Mouse (Mus musculus) A20 (cell line): ENCODE results near the gene Amdhd2.

ENCODE experiments used
- DNase-seq: peaks from one replicate; pipeline ENCODE4 v3.0.0-alpha.2; 2011; ENCODE audit warnings: low read depth, low spot score

Gene Amdhd2

DNA sequence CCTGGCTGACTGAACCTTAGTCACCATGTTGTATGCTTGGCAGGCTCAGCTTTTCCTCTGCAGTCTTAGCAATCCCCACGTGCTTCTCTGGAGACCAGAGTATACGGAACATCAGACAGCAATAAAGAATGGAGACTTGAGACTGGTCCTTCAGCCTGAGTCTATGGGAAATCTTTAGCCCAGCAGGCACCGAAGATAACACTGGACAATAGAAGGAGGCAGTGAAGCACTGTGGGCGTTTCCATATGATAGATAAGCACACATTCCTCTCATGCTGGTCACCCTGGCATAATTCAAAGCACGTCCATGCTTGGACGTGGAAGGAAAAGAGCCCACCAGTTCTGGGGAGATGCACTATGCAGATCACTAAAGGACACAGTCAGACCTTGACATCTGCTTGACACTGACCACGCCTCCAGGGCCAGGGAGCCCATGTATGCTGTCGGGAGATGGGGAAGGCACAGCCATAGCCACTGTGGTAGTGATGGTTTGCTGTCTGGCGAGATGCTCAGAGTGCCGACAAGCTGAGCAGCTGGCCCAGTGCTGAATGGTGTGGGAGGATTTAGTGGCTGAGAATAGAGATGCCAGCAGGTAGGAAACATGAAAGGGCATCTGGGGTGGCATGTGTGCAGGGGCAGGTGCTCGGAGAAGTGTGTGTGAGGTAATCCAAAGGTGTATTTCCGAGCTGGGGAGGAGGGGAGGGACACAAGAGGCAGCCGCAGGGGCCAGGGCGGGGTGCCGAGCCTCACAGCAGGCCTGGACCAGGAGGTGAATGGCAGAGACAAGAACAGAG is 33.7 kb upstream of the Amdhd2 start:
- DNase-seq = no peak

DNA sequence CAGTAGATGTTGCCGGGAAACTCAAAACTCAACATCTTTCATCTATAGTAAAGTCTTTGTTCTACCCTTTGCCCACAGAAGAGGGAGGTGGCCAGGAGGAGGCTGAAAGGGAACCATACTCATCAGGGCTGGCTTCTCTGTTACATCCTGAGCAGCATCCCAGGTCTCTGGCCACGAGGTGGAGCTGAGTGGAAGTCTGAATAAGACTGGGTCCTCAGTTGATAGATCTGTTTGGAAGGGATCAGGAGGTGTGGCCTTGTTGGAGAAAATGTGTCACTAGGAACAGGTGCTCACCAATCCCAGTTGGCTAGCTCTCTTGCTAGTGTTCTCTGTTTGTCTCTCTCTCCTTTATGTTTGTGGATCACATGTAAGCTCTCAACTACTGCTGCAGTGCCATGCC is 31.8 kb upstream of the Amdhd2 start:
- no peak for DNase-seq

DNA sequence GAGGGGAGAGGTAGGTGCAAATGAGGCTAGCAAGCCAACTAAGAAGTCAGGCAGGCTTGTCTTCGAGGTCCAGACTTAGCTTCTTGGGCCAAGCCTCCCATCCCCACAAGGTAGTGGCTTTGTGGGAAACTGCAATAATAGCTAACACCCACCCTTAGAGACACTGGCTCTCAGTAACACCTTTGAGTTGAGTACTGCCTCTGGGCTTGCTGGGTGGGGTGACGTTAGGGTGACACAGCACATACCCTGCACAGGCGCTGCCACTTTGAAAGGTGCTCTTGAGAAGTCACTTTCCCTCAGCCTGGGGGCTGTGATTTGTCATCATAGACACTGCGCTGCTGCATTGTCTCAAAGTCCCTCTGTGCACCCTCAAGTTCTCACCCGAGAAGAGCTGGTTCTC is 30.2 kb upstream of the Amdhd2 start:
- no peak for DNase-seq

DNA sequence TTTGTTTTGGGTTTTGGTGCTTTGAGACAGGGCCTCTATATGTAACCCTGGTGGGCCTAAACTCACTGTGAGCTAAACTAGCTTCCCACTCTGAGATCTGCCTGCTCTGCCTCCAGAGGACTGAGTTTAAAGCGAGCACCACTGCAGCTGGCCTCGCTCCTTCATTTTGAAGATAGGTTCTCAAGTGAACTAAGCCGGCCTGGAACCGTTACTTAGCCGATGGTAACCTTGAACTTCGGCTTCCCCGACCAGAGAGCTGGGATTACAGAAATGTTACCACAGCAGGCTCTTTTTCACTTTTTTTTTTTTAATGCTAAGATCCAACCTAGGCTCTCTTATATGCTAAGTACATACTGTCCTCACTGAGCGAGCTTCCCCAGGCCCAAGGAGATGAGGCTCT is 29.7 kb upstream of the Amdhd2 start:
- DNase-seq = no peak

DNA sequence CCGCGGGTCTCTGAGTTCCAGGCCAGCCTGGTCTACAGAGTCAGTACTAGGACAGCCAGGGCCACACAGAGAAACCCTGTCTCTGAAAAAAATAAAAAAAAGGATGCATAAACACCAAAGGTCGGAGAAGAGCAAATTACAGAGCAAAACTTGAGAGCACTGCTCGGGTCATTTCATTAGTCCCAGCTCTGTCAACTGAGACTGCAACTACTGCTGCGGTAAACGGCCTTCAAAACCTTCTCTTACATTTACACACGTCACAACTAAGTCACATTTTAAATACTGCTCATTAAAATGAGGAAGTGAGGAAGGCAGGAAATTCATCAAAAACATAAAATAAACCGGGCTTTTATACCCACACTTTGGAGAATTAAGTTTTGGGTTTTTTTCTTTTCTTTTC is 29.3 kb upstream of the Amdhd2 start:
- DNase-seq = no peak

DNA sequence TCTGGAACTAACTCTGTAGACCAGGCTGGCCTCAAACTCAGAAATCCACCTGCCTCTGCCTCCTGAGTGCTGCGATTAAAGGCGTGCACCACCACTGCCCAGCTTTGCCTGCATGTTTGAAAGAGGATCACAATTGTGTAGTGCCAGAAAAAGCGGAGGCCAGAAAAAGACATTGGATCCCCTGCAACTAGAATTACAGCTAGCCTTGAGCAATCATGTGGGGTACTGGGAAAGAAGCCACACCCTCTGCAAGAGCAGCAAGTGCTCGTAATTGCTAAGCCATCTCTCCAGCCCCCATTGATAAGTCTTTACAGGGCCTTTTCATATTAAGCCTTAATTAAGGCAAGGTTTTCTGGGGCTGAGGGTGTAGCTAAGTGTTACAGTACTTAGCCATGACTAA is 27.9 kb upstream of the Amdhd2 start:
- no peak for DNase-seq

DNA sequence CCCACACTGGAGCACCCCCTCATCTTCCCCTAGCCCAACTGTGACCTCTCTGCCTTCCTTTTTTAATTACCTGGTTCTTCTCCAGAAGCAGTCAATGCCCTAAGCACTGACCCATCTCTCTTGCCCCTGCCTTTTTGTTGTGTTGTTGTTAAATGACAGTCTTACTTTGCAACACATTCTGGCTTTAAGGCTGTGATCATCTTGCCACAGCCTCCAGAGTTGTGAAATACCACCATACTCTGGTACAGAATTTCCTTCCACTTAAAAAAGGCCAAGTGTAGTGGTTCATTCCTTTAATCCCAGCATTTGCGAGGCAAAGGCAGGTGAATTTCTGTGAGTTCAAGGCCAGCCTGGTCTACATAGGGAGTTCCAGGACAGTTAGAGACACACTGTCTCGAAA is 27.4 kb upstream of the Amdhd2 start:
- DNase-seq = no peak

DNA sequence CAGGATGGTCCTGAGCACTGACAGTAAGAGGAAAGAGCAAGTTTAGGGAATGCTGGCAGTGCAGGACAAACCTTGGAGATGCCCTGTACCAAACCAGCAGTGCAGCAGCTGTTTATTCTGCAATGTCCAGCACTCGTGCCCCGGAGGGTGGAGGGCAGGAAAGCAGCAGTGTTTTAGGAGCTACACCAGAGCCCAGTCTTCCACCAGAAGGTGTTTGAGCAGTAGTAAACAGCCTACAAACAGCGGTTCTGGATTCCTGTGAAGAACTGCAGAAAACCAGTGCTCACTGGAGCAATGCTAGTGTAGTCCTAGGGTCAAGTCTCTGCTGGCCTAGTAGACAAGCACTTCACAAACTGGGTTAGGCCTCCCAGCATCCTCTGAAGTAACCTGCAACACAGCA is 10.7 kb upstream of the Amdhd2 start:
- no peak for DNase-seq

DNA sequence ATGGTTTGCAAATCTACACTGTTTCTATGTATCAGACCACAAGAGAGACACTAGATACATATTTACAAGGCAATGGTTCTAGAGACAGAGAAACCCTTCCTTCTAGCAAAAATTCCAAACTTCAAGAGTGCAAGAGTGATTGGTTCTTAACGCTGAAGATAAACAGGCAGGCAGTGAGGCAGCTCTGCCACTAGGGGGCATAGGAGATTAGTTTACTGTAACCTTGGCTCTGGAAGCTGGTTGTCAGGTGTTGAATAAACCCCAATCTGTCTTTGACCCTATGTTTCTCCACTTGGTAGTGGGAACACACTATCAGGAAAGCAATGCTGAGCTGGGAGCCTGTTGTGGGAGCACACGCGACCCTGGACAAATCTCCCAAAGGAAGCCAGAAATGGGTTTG is 9.9 kb upstream of the Amdhd2 start:
- peak; percentile 66 for DNase-seq

DNA sequence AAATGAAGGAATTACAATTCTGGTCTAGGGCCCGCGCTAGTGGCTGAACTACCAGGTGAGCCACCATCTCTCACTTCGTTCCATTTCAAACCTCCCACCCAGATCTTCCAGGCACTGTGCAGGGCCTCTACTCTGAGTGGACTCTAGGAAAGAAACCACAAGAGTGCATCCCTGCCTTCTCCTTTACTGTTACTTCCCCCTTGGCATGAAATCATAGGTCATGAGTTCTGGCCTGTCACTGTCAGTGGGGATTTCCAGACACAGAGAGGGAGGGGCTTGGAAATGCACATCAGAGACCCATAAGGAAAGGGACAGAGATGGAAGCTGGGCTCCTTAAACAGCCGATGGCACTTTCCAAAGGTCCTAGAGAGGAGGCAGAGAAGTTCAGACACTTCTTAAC is 8.2 kb upstream of the Amdhd2 start:
- DNase-seq = no peak

DNA sequence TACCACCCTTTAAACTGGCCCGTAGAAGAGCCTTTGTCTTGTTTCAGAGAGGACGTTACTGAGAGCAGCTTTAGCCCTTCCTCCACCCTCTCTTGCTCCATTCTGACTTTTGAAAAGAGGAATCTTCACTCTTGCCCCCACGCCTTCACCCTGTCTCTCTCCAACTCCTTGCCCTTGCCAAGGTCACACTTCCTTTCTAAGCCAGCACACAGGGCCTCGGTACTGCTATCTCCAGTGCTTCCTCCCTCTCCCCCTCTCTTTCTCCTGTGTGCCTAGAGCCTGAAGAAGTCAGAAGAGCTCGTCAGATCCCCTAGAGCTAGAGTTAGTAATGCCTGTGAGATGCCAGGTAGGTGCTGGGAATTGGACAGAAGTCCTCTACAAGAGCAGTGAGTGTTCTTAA is 7.2 kb upstream of the Amdhd2 start:
- no peak for DNase-seq

DNA sequence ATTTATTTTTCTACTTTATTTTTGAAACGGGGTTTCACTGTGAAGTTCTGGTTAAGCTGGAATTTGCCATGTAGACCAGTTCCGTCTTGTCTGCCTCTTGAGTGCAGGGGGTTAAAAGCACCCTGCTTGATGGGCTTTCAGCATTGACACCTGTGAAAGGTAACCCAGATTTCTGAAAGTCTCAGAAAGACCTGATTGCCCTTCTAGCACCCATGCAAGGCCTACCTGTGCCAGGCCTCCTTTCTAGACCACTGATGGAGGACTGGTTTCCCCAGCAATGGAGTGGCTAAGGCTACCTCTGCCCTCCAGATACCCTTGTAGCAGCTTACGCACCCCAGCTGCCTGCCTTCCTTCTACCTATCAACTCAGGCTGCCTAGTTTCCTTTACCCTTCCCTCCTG is 6.6 kb upstream of the Amdhd2 start:
- DNase-seq = peak; percentile 7

DNA sequence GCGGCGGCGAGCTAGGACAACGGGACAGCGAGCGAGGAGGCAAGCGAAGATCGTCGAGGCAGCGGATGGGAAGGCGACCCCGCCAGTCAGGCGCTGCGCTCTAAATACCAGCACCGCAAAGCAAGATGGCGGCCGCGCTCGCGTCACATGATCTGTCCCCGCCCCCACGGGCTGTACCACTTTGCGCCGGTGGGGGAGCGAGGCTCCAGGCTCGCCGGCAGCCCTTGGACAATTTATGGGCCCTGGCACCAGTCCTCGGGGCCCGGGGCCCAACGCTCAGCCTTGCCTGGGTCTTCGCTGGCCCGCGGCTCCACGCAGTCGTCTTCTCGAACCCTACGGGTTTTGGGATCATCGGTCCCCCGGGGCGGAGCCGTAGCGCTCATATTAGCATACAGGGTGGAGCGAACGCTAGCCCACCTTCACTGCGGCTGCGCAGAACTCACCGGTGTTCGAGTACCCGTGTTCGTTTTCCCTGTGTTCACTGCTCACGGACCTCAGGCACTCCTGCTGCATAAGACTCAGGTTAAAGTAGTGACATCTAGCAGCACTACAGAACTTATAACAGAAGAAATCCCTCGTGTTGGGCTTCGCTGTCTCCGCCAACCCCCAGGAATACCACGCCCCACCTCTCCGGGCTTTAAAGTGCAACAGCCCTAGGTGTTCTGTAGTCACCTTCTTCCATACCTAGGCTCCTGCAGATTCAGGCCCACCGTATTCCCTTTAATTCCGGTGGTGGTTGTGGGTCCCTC is 5.9 kb upstream of the Amdhd2 start, which contains the start of gene Atp6v0c:
Gene Atp6v0c (minus strand): TSS at position 386 of the 749 bp plus-strand sequence.
- peak; percentile 97 for DNase-seq

DNA sequence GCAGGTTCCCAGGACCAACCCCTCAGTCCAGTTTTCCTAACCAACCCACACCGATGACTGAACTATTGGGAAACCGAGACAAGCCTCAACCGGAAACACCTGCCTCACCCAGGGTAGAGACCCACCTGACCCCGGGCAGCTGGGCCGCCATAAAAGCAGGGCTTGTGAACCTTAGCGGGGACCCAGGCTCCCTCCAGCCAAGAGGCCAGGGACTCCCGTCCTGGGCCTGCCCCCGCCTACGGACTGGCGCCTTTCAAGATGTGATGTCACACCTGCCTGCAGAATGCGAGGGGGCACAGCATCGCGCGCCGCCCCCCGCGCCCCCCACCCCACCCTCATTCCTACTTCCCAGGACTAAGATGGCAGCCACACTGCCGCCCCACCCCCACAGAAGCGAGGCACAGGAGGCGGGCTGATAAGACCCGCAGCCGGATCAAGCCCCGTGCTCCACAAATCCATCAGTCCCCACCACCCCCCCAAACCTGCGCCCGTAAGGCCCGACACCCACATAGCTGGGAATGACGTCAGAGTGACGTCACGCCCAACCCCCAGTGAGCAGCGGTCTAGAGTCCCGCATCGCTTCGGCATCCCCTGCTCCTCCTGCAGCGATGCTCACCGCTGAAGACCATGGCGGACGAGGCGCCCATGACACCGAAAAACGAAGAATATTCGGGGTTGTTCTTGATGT is 5.2 kb upstream of the Amdhd2 start:
- DNase-seq = peak; percentile 83

DNA sequence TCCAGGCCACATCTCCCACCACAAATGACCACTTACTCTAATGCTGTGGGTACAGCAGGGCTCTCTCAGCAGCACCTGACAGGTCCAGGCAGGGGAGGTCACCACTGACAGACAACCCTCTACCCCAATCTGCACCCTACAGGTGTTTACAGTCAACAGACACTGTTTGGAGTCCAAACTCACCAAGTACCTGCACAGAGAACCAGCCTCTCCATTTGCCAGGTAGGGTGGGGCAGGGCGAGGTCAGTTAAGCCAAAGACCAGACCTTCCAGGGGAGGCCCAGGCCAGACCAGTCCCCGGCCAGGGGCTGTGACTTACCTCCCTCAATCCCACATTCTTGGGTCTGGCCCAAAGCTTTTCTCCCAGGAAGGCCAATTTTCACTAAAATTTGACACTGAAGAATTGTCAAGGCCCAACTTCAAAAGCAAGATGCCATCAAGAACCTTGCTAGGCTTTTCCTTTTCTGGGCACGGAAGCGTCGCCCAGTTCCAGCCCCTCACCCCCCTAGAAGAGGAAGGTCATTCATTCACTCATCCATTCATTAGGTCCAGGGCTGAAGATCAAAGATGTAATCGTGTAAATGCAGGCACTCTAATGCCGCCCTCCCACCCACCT is 4.4 kb upstream of the Amdhd2 start:
- no peak for DNase-seq

DNA sequence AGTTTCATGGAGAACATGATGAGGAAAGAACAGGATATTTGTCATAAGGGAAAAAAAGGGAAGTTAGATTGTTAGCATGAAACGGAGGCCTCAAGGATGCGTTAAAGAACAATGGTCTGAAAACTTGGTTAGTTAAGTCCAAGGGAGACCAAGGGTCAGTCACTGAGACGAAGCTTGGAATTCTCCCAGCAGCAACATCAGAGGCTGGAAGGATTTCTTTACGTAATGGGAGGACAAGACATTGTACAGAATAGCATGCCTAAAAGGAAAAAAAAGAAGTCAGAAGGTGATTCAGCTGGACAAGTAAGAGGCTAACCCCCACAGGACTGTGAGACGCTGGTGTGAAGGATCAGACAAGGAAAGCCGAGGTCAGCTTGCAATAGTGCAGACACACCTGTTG is 3.6 kb upstream of the Amdhd2 start:
- no peak for DNase-seq

DNA sequence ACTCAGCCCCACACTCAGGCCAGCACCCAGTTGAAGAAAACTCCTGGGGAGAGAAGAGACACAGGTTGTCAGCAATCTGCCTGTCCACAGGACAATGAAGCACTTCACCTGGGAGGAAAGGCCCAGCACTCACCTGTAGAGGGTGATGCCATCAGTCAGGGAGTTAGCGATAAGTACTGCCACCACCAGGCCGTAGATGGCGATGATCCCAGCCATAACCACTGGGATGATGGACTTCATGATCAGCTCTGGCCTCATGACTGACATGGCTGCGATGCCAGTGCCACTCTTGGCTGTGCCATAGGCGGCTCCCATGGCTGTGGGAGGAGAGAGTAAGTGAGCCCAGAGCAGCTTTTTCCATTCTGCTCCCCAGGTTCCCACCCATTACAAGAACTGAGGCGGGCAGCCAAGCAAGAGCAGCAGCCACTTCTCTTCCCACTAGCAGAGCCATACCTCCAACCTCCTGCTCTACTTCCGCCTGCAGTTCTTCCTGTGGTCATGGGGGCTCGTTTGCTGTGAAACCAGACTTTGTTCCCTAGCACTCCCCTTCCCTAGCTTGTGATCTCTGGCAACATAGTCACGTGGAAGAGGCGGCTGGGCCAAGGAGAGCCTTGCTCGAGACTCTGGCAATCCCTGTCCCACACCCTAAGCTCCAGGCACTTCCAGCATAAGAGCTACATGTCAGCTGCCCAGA is 1.1 kb upstream of the Amdhd2 start:
- DNase-seq = no peak

DNA sequence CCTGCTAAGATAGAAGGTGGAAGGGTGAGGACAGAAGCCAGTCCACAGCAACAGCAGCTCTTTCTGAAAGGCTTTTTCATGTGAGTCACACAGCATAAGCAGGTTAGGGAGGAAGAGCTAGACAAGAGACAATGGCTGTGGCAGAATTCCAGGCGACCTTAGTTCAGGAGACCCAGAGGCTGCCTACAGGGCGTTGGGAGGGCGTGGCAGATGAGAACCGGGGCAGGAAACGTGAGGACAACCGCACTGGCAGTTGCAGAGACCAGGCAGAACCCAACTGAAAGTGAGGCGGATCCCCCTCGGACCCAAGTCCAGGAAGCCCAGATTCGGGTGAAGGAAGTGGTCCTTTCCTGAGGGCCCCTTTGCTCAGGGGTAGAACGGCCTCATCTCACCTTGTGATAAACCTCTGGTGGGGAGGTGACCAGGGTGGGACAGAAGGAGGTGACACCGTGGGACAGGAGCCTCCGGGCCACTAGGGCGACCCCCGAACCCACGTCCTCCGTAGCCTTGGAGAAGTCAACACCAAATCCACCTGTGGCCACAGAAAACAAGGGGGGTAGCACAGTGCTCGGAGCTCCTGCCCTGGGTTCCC is 886 bp downstream of the Amdhd2 start:
- DNase-seq = no peak

DNA sequence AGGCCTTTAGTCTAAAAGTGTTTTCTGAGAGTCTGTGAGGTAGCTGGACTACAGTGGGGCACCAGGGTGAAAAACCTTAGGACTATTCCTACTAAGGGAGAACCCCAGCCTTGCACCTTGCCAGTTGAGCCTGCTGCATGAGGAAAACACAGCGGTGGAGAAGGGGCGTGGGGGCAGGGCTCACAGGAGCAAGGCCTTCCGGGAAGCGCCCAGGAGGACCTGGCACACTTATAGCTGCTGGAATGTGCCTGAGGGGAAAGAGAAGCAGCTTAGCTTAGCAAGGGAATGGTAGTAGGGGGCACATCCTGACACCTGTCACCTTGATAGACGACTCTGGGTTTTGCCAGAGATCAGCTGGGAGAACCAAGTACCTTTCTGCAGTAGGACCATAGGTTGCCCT is 2.1 kb downstream of the Amdhd2 start:
- no peak for DNase-seq

DNA sequence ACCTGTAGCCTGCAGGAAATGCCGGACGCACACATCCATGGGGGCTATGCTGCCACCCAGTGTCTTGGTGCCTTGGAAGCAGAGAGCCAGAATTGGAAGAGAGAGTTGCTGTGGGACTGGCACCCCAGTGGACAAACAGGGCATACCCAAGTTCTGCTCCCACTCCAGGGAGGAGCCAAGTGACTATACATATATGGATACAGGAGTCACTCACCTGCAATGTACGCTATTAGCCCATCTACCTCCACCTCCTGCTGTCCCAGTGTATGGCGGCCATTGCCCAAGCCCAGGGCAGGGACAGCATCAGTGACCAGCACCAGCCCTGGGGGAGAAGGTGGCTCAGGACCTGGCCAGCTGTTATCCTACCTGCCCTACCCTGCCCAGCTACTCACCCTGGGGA is 6.0 kb downstream of the Amdhd2 start:
- DNase-seq = no peak

DNA sequence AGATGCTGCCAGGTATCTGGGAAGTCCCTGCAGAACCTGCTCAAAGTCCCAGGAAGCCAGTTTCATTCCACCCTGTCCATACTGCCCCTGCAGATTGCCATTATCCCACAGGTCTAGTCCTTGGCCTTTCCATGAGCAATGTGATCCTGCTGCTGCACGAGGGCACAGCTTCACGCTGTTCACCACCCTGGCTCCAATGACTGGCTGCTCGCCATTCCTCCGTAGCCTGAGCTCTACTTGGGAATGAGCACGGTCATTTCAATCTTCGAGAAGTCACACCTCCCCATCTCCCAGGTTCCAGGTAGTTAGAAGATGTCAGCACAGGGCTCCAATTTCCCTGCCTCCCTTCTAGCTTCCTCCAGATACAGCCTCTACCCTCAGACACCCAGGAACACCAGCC is 6.4 kb downstream of the Amdhd2 start:
- DNase-seq = no peak
